Mouse (Mus musculus): ENCODE results near the gene Mycbpap. TPM values are rescaled to one million over a fixed set of nuclear protein-coding genes. Genes with fewer than 3 reads are reported as not detected.
A peak's percentile ranks its signal among the peaks of the same experiment; 100 is the strongest.

Mycbpap gene
- total and polyA plus RNA-seq, 3 experiments = 0.08 to 3.1 (median 1.1) TPM

DNA sequence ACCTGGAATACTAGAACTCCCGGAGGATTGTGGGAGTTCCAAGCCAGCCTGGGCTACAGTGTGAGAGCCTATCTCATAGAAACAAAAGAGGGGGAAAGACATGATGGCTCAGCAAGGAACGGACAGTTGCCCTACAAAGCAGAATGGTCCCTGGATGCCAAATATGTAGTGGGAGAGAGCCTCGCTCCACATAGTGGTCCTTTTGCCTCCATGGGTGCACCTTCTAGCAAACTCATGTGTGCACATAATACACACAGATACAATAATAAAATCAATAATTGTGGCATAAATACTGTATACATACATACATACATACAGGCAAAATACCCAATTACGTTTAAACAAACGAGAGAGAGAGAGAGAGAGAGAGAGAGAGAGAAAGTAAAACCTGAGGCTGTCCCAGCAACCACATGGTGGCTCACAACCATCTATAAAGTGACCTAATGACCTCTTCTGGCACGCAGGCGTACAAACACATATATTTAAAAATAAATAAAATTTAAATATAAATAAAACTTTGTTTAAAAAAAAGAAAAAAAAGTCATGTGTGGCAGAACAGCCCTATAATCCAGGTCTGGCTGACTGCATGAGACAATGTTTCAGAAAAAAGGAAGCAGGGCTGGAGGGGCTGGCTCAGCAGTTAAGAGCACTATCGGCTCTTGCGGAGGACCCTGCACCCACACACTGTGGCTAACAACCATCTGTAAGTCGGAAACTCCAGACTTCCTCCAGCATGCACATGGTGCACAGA is 28.3 kb upstream of the Mycbpap start:
- H3K36me3 ChIP-seq (replicated peaks in 1 of 2; ENCODE audit: control insufficient read depth in 1 of 2, insufficient read depth in 1 of 2, low read length in 1 of 2) = peaks cover 0 to 29% of the 10 kb centered on the region in 2 experiments
- H3K4me2 ChIP-seq (ENCODE audit: insufficient read depth, low read depth, poor library complexity, severe bottlenecking) = 0 out of 2 replicates have a peak overlapping the region, but pooled peaks have one; percentile 18
- no peak overlapping the region for H3K27ac ChIP-seq (ENCODE audit: insufficient read depth, low read depth)
- H3K27me3 ChIP-seq (replicated peaks) = no peaks in the 10 kb centered on the region
- H3K4me1 ChIP-seq (ENCODE audit: control insufficient read depth in 1 of 2, insufficient read depth in 2 of 2) = peaks cover 2 to 25% of the 10 kb centered on the region in 2 experiments
- H3K4me3 ChIP-seq (replicated peaks in 1 of 3; ENCODE audit: low read depth in 2 of 3, low read length in 2 of 3, poor library complexity in 1 of 3) = peak overlapping the region in 1 of 3 experiments; percentile 59
- no peak for DNase-seq (ENCODE audit: extremely low read depth)
- dilution Hi-C loops (cut with MboI; ENCODE audit: extremely low pct_ligation_motif_present, extremely low pct_unique_long_range_greater_than_20kb, low sequenced_read_pairs) = no loop called here
- no peak for TF ChIP-seq MAFK (IDR thresholded peaks at IDR 0.05; ENCODE audit: insufficient replicate concordance, low read length)
- 0 out of 2 replicates have a peak, but pooled peaks have one; percentile 51 for TF ChIP-seq MYC (IDR thresholded peaks at IDR 0.05; ENCODE audit: low read depth, low read length)
- TF ChIP-seq NRF1 (IDR thresholded peaks at IDR 0.05; ENCODE audit: low read depth, low read length) = no peak
- TF ChIP-seq PAX5 (IDR thresholded peaks at IDR 0.05; ENCODE audit: low read length) = no peak
- no peak for TF ChIP-seq UBTF (IDR thresholded peaks at IDR 0.05; ENCODE audit: low read depth, low read length)
- TF ChIP-seq MEF2A (IDR thresholded peaks at IDR 0.05; ENCODE audit: borderline replicate concordance, low read depth, low read length) = no peak
- in situ Hi-C loops (cut with MboI; ENCODE audit: low pct_ligation_motif_present, low pct_unique_long_range_greater_than_20kb, low sequenced_read_pairs) = no loop called here
- H3K9me3 ChIP-seq (replicated peaks; ENCODE audit: low read length) = peaks cover 3% of the 10 kb centered on the region
- H3K79me2 ChIP-seq (replicated peaks; ENCODE audit: control insufficient read depth, extremely low read depth, insufficient read depth, poor library complexity, severe bottlenecking) = no peaks in the 10 kb centered on the region
- H3K9ac ChIP-seq (ENCODE audit: insufficient read depth, low read depth) = peak overlapping the region; percentile 32; the same call in 1 of the 2 replicates

DNA sequence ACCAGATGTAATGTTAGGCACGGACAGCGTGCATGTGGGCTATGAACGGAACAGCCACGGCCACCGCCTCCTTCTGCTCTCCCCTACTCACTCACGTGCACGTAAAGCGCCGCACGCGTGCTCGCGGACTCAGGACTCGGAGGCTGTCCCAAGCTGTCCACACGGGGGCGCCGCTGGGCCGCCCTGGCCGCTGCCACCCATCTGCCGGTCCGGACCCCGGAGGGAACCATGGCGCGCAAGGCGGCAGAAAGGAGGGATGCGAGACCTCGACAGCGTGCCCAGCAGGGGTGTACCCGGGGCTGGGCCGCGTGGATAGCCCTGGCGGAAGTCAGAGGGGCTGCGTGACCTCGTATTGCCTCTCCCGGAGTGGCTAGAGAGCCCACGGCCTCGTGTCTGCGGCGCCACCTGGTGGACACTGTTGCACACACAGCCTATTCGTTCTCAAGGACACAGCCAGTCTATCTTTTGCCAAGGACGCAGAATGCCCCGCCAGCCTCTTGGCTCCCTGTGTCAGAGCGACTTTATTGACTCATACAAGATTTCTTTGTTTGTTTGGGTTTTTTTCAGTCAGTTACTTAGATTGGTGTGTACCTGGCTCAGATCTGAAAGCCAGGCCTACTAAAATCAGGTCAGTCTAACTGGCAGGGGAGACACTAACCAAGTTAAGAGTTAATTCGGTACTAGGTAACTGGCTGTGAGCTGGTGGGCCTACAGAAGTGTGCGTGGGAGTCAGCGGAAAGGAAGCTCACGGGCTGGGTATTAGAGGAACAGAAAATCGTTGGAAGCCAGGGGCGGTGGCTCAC is 27.5 kb upstream of the Mycbpap start, which contains the start of gene Rsad1:
Gene Rsad1, minus strand, starts transcription at position 368 of the 803 bp plus-strand sequence.
- Histone ChIP-seq H3K27me3 (replicated peaks) (no peaks in the 10 kb centered on the region), H3K4me1 (ENCODE audit: control insufficient read depth in 1 of 2, insufficient read depth in 2 of 2) (peaks cover 2 to 25% of the 10 kb centered on the region in 2 experiments), H3K4me3 (replicated peaks in 1 of 3; ENCODE audit: low read depth in 2 of 3, low read length in 2 of 3, poor library complexity in 1 of 3) (peak within 1 kb of the TSS; percentile 59 to 94 (median 64)), H3K79me2 (replicated peaks; ENCODE audit: control insufficient read depth, extremely low read depth, insufficient read depth, poor library complexity, severe bottlenecking) (no peaks in the 10 kb centered on the region), H3K27ac (ENCODE audit: insufficient read depth, low read depth) (peak within 1 kb of the TSS; percentile 56), H3K36me3 (replicated peaks in 1 of 2; ENCODE audit: control insufficient read depth in 1 of 2, insufficient read depth in 1 of 2, low read length in 1 of 2) (peaks cover 0 to 30% of the 10 kb centered on the region in 2 experiments), H3K4me2 (ENCODE audit: insufficient read depth, low read depth, poor library complexity, severe bottlenecking) (peak within 1 kb of the TSS; percentile 50), H3K9ac (ENCODE audit: insufficient read depth, low read depth) (peak within 1 kb of the TSS; percentile 32), H3K9me3 (replicated peaks; ENCODE audit: low read length) (peaks cover 3% of the 10 kb centered on the region)
- DNase-seq (ENCODE audit: extremely low read depth) = peak; percentile 96
- dilution Hi-C loops (cut with MboI; ENCODE audit: extremely low pct_ligation_motif_present, extremely low pct_unique_long_range_greater_than_20kb, low sequenced_read_pairs) = no loop called here
- in situ Hi-C loops (cut with MboI; ENCODE audit: low pct_ligation_motif_present, low pct_unique_long_range_greater_than_20kb, low sequenced_read_pairs) = no loop called here
- peak; percentile 12; the same call in 1 of the 2 replicates for TF ChIP-seq ETS1 (conservative IDR thresholded peaks at IDR 0.05; ENCODE audit: low read depth, low read length)
- TF ChIP-seq MAX (IDR thresholded peaks at IDR 0.05; ENCODE audit: low read length) = peak; percentile 92
- no peak for TF ChIP-seq JUN (IDR thresholded peaks at IDR 0.05; ENCODE audit: insufficient read depth, low read depth, low read length)
- 0 out of 2 replicates have a peak, but pooled peaks have one; percentile 59 for TF ChIP-seq KAT2A (IDR thresholded peaks at IDR 0.05; ENCODE audit: insufficient replicate concordance, low read length)
- TF ChIP-seq UBTF (IDR thresholded peaks at IDR 0.05; ENCODE audit: low read depth, low read length) = peak; percentile 80; the same call in 1 of the 2 replicates
- TF ChIP-seq ZNF384 (IDR thresholded peaks at IDR 0.05; ENCODE audit: low read depth, low read length) = no peak
- TF ChIP-seq RAD21 (IDR thresholded peaks at IDR 0.05; ENCODE audit: low read depth, low read length) = peak; percentile 39
- peak; percentile 71 for TF ChIP-seq POLR2A (IDR thresholded peaks at IDR 0.05; ENCODE audit: low read depth, low read length)
- TF ChIP-seq MXI1 (IDR thresholded peaks at IDR 0.05; ENCODE audit: low read depth, low read length) = peak; percentile 96
- no peak for TF ChIP-seq E2F4 (IDR thresholded peaks at IDR 0.05; ENCODE audit: insufficient replicate concordance, low read depth, low read length)
- peak; percentile 74 for TF ChIP-seq NELFE (IDR thresholded peaks at IDR 0.05; ENCODE audit: low read depth, low read length)
- TF ChIP-seq EP300 (IDR thresholded peaks at IDR 0.05; ENCODE audit: low read length) = no peak; the same call in 1 of the 2 replicates
- peak; percentile 73 for TF ChIP-seq MAZ (IDR thresholded peaks at IDR 0.05; ENCODE audit: low read depth, low read length)
- peak; percentile 84 for TF ChIP-seq HCFC1 (IDR thresholded peaks at IDR 0.05; ENCODE audit: low read depth, low read length)
- TF ChIP-seq SMC3 (IDR thresholded peaks at IDR 0.05; ENCODE audit: low read depth, low read length) = peak; percentile 77
- TF ChIP-seq BHLHE40 (IDR thresholded peaks at IDR 0.05; ENCODE audit: low read depth, low read length) = peak; percentile 100
- TF ChIP-seq ELF1 (IDR thresholded peaks at IDR 0.05; ENCODE audit: low read depth, low read length) = peak; percentile 84
- TF ChIP-seq MYC (IDR thresholded peaks at IDR 0.05; ENCODE audit: low read depth, low read length) = peak; percentile 98
- peak; percentile 5; the same call in 1 of the 2 replicates for TF ChIP-seq GABPA (IDR thresholded peaks at IDR 0.05; ENCODE audit: insufficient replicate concordance, low read depth, low read length)
- 0 out of 2 replicates have a peak, but pooled peaks have one; percentile 60 for TF ChIP-seq TCF12 (IDR thresholded peaks at IDR 0.05; ENCODE audit: low read depth, low read length)
- TF ChIP-seq PAX5 (IDR thresholded peaks at IDR 0.05; ENCODE audit: low read length) = no peak
- TF ChIP-seq IRF4 (IDR thresholded peaks at IDR 0.05; ENCODE audit: low read depth, low read length) = peak; percentile 64
- TF ChIP-seq SIN3A (IDR thresholded peaks at IDR 0.05; ENCODE audit: low read length) = peak; percentile 77
- TF ChIP-seq TBP (conservative IDR thresholded peaks at IDR 0.05; ENCODE audit: low read depth, low read length) = no peak
- peak; percentile 61; the same call in 1 of the 2 replicates for TF ChIP-seq NRF1 (IDR thresholded peaks at IDR 0.05; ENCODE audit: low read depth, low read length)
- TF ChIP-seq CTCF (conservative IDR thresholded peaks at IDR 0.05 in 1 of 2, IDR thresholded peaks at IDR 0.05 in 1 of 2; ENCODE audit: low read depth in 2 of 2, low read length in 2 of 2) = peak; percentile 77 to 92

All from CH12.LX (cell line).